Comparison of ENCODE assay signal across 8 mouse cellular contexts in the genomic region with DNA sequence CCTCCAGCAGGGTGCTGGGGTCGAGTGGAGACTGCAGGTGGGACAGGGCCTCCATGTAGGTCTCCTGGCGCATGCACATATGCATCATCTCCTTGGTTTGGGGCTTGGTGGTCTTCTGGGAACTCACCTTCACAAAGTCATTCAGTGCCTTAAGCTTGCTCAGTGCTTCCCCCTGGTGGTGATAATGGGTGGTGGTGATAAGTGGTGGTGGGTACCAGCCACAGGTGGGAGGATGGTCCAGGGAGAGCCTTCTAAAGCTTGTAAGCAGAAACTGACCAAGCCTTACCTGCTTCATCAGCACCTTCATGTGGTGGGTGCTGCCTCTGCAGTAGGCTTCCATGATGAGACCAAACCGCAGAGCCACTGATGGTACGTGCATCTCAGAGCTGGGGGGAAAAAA. TPM values are rescaled to one million over a fixed set of nuclear protein-coding genes. Genes with fewer than 3 reads are reported as not detected.
DNase-seq lines count a peak whose midpoint lies in the region; ATAC-seq and TF ChIP-seq lines count a peak whose summit lies in the region.
"Had no signal": no experiment of that assay in that cellular context is flagged by ENCODE, and none has a peak within 500 bp of the region (broad histone marks: within the 10 kb centered on the region; RNA-seq: fewer than 3 reads in every experiment).

No protein-coding gene starts in this region.

- no peak overlapping the region for H3K4me2 ChIP-seq in kidney, embryonic 14.5 days (replicated peaks; ENCODE audit: low read depth, low read length)
- H3K4me2 ChIP-seq in hindbrain, postnatal 0 days (ENCODE audit: low read depth, low read length), result no peak overlapping the region
- H3K4me2 ChIP-seq: embryonic facial prominence, embryonic 15.5 days had no signal

- peak; percentile 57 for DNase-seq in kidney, adult 18-20 months
- DNase-seq in CD4-positive helper T cell, adult 2 months (ENCODE audit: low read depth, low spot score), result peak; percentile 54
- peak; percentile 31 for DNase-seq in MN1 (ENCODE audit: low spot score)
- DNase-seq in hindbrain, postnatal 0 days (ENCODE audit: low spot score), result peak; percentile 49
- peak; percentile 38 for DNase-seq in retina, postnatal 7 days (ENCODE audit: low read depth, low spot score)

- peak; percentile 84 for TF ChIP-seq CTCF in hindbrain, postnatal 0 days (IDR thresholded peaks at IDR 0.05; ENCODE audit: low read depth)

- H3K36me3 ChIP-seq in kidney, embryonic 14.5 days (ENCODE audit: control insufficient read depth, insufficient read depth, low read length), result no peaks in the 10 kb centered on the region; the same call in 1 of the 2 replicates
- peaks cover 35% of the 10 kb centered on the region; the same call in 1 of the 2 replicates for H3K36me3 ChIP-seq in hindbrain, postnatal 0 days (ENCODE audit: insufficient read depth, low read length)

- H3K4me3 ChIP-seq in kidney, embryonic 14.5 days (ENCODE audit: low read length), result no peak overlapping the region
- no peak overlapping the region for H3K4me3 ChIP-seq in hindbrain, postnatal 0 days (ENCODE audit: low read length)
- H3K4me3 ChIP-seq: embryonic facial prominence, embryonic 15.5 days had no signal

- no peak overlapping the region for H3K27ac ChIP-seq in kidney, embryonic 14.5 days (ENCODE audit: low read depth, low read length)
- H3K27ac ChIP-seq in hindbrain, postnatal 0 days, result no peak overlapping the region
- H3K27ac ChIP-seq: embryonic facial prominence, embryonic 15.5 days had no signal

- no peak for ATAC-seq in kidney, embryonic 14.5 days (ENCODE audit: low FRiP score, low TSS enrichment)
- no peak for ATAC-seq in hindbrain, postnatal 0 days
- no peak for ATAC-seq in frontal cortex, adult (ENCODE audit: low TSS enrichment)

- H3K4me1 ChIP-seq in kidney, embryonic 14.5 days (ENCODE audit: control insufficient read depth, insufficient read depth, low read length), result no peaks in the 10 kb centered on the region
- H3K4me1 ChIP-seq in hindbrain, postnatal 0 days (ENCODE audit: insufficient read depth, low read length), result no peaks in the 10 kb centered on the region
- H3K4me1 ChIP-seq: embryonic facial prominence, embryonic 15.5 days had no signal

- 0 out of 2 replicates have a peak, but pooled peaks cover 5% of the 10 kb centered on the region for H3K9me3 ChIP-seq in kidney, embryonic 14.5 days (ENCODE audit: control insufficient read depth, low read length)
- H3K9me3 ChIP-seq in hindbrain, postnatal 0 days (ENCODE audit: low read length), result no peaks in the 10 kb centered on the region
- H3K9me3 ChIP-seq: embryonic facial prominence, embryonic 15.5 days had no signal

- WGBS in kidney, embryonic 14.5 days, result 88% methylated on average over 4 of the region's 4 CpGs
- 91% methylated on average over 4 of the region's 4 CpGs for WGBS in hindbrain, postnatal 0 days

- H3K9ac ChIP-seq in kidney, embryonic 14.5 days (ENCODE audit: low read depth, low read length), result no peak overlapping the region
- H3K9ac ChIP-seq in hindbrain, postnatal 0 days (replicated peaks; ENCODE audit: low read length), result no peak overlapping the region
- H3K9ac ChIP-seq: embryonic facial prominence, embryonic 15.5 days had no signal

- H3K27me3 ChIP-seq in kidney, embryonic 14.5 days (ENCODE audit: control insufficient read depth, insufficient read depth, low read length), result no peaks in the 10 kb centered on the region
- H3K27me3 ChIP-seq in hindbrain, postnatal 0 days (ENCODE audit: insufficient read depth, low read length), result no peaks in the 10 kb centered on the region
- H3K27me3 ChIP-seq: embryonic facial prominence, embryonic 15.5 days had no signal

RNA-seq across cellular contexts. Expression of gene Pik3cd, which starts 48.1 kb away (rescaled TPM):
- 1.8 and 5.5 TPM in 2 replicates for polyA plus RNA-seq in kidney, embryonic 14.5 days (2014; fragmentation: Nextera tagmentation; extraction: Ambion mirVana)
- 17.4 and 20.8 TPM in 2 replicates for total RNA-seq in hindbrain, postnatal 0 days (2014; rRNA removed)
- 9.2 and 10.1 TPM in 2 replicates for polyA plus RNA-seq in hindbrain, postnatal 0 days (2015; fragmentation: Nextera tagmentation; extraction: Ambion mirVana)
